Mouse (Mus musculus) stomach, embryonic 16.5 days (tissue): Measurements from ENCODE around the gene Chadl. TPM values are rescaled to one million over a fixed set of nuclear protein-coding genes. Genes with fewer than 3 reads are reported as not detected.

ENCODE experiments used
- ATAC-seq: fragments of 200-750 bp; cut with Nextera tagmentation; 2 replicates; pipeline ENCODE4 v1.8.0; 2017; ENCODE audit warnings: moderate number of reproducible peaks, moderate TSS enrichment; ENCODE audit not compliant: insufficient read depth, low FRiP score
- H3K27ac ChIP-seq: fragments of 300-500 bp; sonication (generic); 2 replicates; pipeline ENCODE4 v1.5.1; 2014; ENCODE audit warnings: low read length
- H3K27me3 ChIP-seq: fragments of 300-500 bp; sonication (generic); 2 replicates; pipeline ENCODE4 v1.6.1; 2014; ENCODE audit warnings: low read length, control low read depth, mixed read lengths; ENCODE audit not compliant: control insufficient read depth, insufficient read depth
- H3K36me3 ChIP-seq: fragments of 300-500 bp; sonication (generic); 2 replicates; pipeline ENCODE4 v1.6.1; 2014; ENCODE audit warnings: low read length; ENCODE audit not compliant: control insufficient read depth, insufficient read depth
- H3K4me1 ChIP-seq: fragments of 300-500 bp; sonication (generic); 2 replicates; pipeline ENCODE4 v1.6.1; 2014; ENCODE audit warnings: low read length, control low read depth, mixed read lengths; ENCODE audit not compliant: control insufficient read depth, insufficient read depth
- H3K4me2 ChIP-seq: fragments of 300-500 bp; sonication (generic); 2 replicates; pipeline ENCODE4 v1.6.1; 2014; ENCODE audit warnings: low read depth, low read length, mixed read lengths
- H3K4me3 ChIP-seq: fragments of 300-500 bp; sonication (generic); replicated peaks from 2 replicates; pipeline ENCODE4 v1.5.1; 2014; ENCODE audit warnings: mild to moderate bottlenecking, low read length
- H3K9ac ChIP-seq: fragments of 300-500 bp; sonication (generic); 2 replicates; pipeline ENCODE4 v1.6.1; 2014; ENCODE audit warnings: low read length
- H3K9me3 ChIP-seq: fragments of 300-500 bp; sonication (generic); replicated peaks from 2 replicates; pipeline ENCODE4 v1.6.1; 2016; ENCODE audit warnings: low read length, control low read depth; ENCODE audit not compliant: control insufficient read depth
- WGBS: fragments of 180-500 bp; shearing (Covaris S2); extraction: QIAGEN DNeasy Blood & Tissue Kit; methylation state at CpG from one replicate; pipeline ENCODE4 v1.1.7; 2014; 5-methylcytosine and 5-hydroxymethylcytosine counted together
- polyA plus RNA-seq: library from polyadenylated mRNA; unstranded; fragments of >200 nt; fragmentation: Nextera tagmentation; extraction: Ambion mirVana; gene quantifications from 2 replicates; pipeline ENCODE4 v1.2.1, GENCODE M21; 2015

Chadl gene
- polyA plus RNA-seq, 1 experiment from 2014 or later = 2.7 TPM

- peak overlapping the region; percentile 63 for H3K4me2 ChIP-seq
- peak; percentile 42; the same call in 1 of the 2 replicates for ATAC-seq
These were observed 32.2 kb upstream of the Chadl start for GRCm38 (mm10) chr15:81729241-81729791.

GRCm38 (mm10) chr15:81725965-81726364, 28.9 kb upstream of the Chadl start:
- H3K36me3 ChIP-seq = peaks cover 11% of the 10 kb centered on the region; the same call in 1 of the 2 replicates
- peaks cover 8% of the 10 kb centered on the region for H3K4me1 ChIP-seq

More at GRCm38 (mm10) chr15:81729241-81729791, 32.2 kb upstream of the Chadl start:
- Histone ChIP-seq H3K4me1 (peaks cover 8% of the 10 kb centered on the region), H3K36me3 (no peaks in the 10 kb centered on the region), H3K27me3 (no peaks in the 10 kb centered on the region), H3K27ac (peak overlapping the region; percentile 30; the same call in 1 of the 2 replicates), H3K9ac (peak overlapping the region; percentile 74), H3K9me3 (no peaks in the 10 kb centered on the region), H3K4me3 (peak overlapping the region; percentile 61)
- 0% methylated on average over 49 of the region's 49 CpGs for WGBS

GRCm38 (mm10) chr15:81723653-81724052, 26.6 kb upstream of the Chadl start:
- Histone ChIP-seq H3K9me3 (no peaks in the 10 kb centered on the region), H3K4me1 (peaks cover 6% of the 10 kb centered on the region), H3K4me2 (no peak overlapping the region), H3K4me3 (no peak overlapping the region), H3K27me3 (no peaks in the 10 kb centered on the region), H3K27ac (peak overlapping the region; percentile 9; the same call in 1 of the 2 replicates), H3K9ac (no peak overlapping the region), H3K36me3 (peaks cover 20% of the 10 kb centered on the region; the same call in 1 of the 2 replicates)
- 84% methylated on average over 11 of the region's 11 CpGs for WGBS
- peak; percentile 17; the same call in 1 of the 2 replicates for ATAC-seq

More at GRCm38 (mm10) chr15:81725965-81726364, 28.9 kb upstream of the Chadl start:
- no peak overlapping the region for H3K4me2 ChIP-seq
- no peak overlapping the region for H3K27ac ChIP-seq
- 96% methylated on average over 8 of the region's 8 CpGs for WGBS
- no peaks in the 10 kb centered on the region for H3K9me3 ChIP-seq
- H3K9ac ChIP-seq = no peak overlapping the region
- no peak overlapping the region for H3K4me3 ChIP-seq
- H3K27me3 ChIP-seq = no peaks in the 10 kb centered on the region
- ATAC-seq = no peak

- 95% methylated on average over 5 of the region's 5 CpGs for WGBS
- no peaks in the 10 kb centered on the region for H3K9me3 ChIP-seq
- no peaks in the 10 kb centered on the region for H3K27me3 ChIP-seq
- H3K9ac ChIP-seq = no peak overlapping the region
- H3K4me3 ChIP-seq = no peak overlapping the region
- H3K4me1 ChIP-seq = no peaks in the 10 kb centered on the region
- peaks cover 29% of the 10 kb centered on the region; the same call in 1 of the 2 replicates for H3K36me3 ChIP-seq
- no peak overlapping the region for H3K4me2 ChIP-seq
- ATAC-seq = no peak
- H3K27ac ChIP-seq = no peak overlapping the region
These were observed 25.3 kb upstream of the Chadl start for GRCm38 (mm10) chr15:81722361-81722760.

- Histone ChIP-seq H3K27ac (no peak overlapping the region), H3K4me1 (no peaks in the 10 kb centered on the region), H3K27me3 (no peaks in the 10 kb centered on the region), H3K36me3 (peaks cover 48% of the 10 kb centered on the region), H3K4me2 (no peak overlapping the region), H3K9ac (no peak overlapping the region), H3K9me3 (no peaks in the 10 kb centered on the region), H3K4me3 (no peak overlapping the region)
- ATAC-seq = no peak
- WGBS = 87% methylated on average over 6 of the region's 6 CpGs
These were observed 22.0 kb upstream of the Chadl start for GRCm38 (mm10) chr15:81719139-81719531.

GRCm38 (mm10) chr15:81718336-81719138, 21.4 kb upstream of the Chadl start:
- H3K9ac ChIP-seq = no peak overlapping the region
- no peaks in the 10 kb centered on the region for H3K4me1 ChIP-seq
- no peaks in the 10 kb centered on the region for H3K27me3 ChIP-seq
- H3K36me3 ChIP-seq = peaks cover 48% of the 10 kb centered on the region
- H3K27ac ChIP-seq = no peak overlapping the region
- H3K4me2 ChIP-seq = no peak overlapping the region
- ATAC-seq = no peak
- no peak overlapping the region for H3K4me3 ChIP-seq
- WGBS = 90% methylated on average over 9 of the region's 9 CpGs
- no peaks in the 10 kb centered on the region for H3K9me3 ChIP-seq

GRCm38 (mm10) chr15:81713742-81714141, 16.7 kb upstream of the Chadl start:
- ATAC-seq = no peak
- Histone ChIP-seq H3K9me3 (no peaks in the 10 kb centered on the region), H3K4me3 (no peak overlapping the region), H3K36me3 (peaks cover 56% of the 10 kb centered on the region), H3K27me3 (no peaks in the 10 kb centered on the region), H3K9ac (no peak overlapping the region), H3K4me1 (no peaks in the 10 kb centered on the region), H3K27ac (no peak overlapping the region), H3K4me2 (no peak overlapping the region)
- WGBS = 78% methylated on average over 6 of the region's 6 CpGs

- 74% methylated on average over 4 of the region's 4 CpGs for WGBS
- no peak for ATAC-seq
These were observed 13.7 kb upstream of the Chadl start for GRCm38 (mm10) chr15:81710801-81711200.

GRCm38 (mm10) chr15:81709686-81710085, 12.6 kb upstream of the Chadl start:
- Histone ChIP-seq H3K27ac (no peak overlapping the region), H3K9me3 (no peaks in the 10 kb centered on the region), H3K27me3 (no peaks in the 10 kb centered on the region), H3K36me3 (peaks cover 48% of the 10 kb centered on the region), H3K9ac (no peak overlapping the region), H3K4me2 (no peak overlapping the region), H3K4me3 (no peak overlapping the region), H3K4me1 (no peaks in the 10 kb centered on the region)
- 97% methylated on average over 1 of the region's 1 CpGs for WGBS
- ATAC-seq = no peak

More at GRCm38 (mm10) chr15:81710801-81711200, 13.7 kb upstream of the Chadl start:
- H3K4me2 ChIP-seq = no peak overlapping the region
- H3K4me1 ChIP-seq = no peaks in the 10 kb centered on the region
- H3K9me3 ChIP-seq = no peaks in the 10 kb centered on the region
- no peak overlapping the region for H3K9ac ChIP-seq
- no peaks in the 10 kb centered on the region for H3K27me3 ChIP-seq
- peaks cover 46% of the 10 kb centered on the region for H3K36me3 ChIP-seq
- H3K4me3 ChIP-seq = no peak overlapping the region
- no peak overlapping the region for H3K27ac ChIP-seq
